Mouse (Mus musculus) bone marrow macrophage, adult 2 months (primary cell): ENCODE measurements around the gene Golm1.

Experiments used
- CTCF ChIP-seq: IDR thresholded peaks from 2 replicates; pipeline ENCODE4 v1.5.1; 2012; ENCODE audit warnings: low read depth, mild to moderate bottlenecking, low read length, moderate library complexity
- POLR2A ChIP-seq: IDR thresholded peaks from 2 replicates; pipeline ENCODE4 v1.6.1; 2012; ENCODE audit warnings: mild to moderate bottlenecking, low read depth, low read length, borderline replicate concordance

DNA sequence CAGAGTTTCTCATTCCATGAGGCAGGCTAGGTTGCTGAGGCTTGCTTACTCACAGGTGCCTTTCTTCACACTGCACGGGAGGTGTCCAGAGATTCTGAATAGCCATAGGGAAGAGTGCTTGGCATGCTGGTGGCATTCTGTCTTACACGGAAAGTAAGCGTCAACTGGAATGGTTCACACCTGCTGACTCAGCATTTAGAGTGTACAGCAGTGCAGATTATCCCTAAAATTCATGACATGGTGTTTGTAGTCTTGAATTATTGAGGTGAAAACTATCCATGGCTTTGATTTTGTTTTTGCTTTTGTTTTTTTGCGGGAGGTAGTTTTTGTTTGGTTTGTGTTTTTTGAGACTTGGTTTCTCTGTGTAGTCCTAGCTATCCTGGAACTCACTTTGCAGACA, 65.7 kb downstream of the Golm1 start:
- no peak for TF ChIP-seq POLR2A
- TF ChIP-seq CTCF: no peak
